Mouse (Mus musculus): Measurements from ENCODE around the gene Hoxa11.

The Hoxa11 gene

GRCm38 (mm10) chr6:52265306-52265912 is 19.8 kb upstream of the Hoxa11 start:
- DNase-seq (ENCODE audit: low spot score in 2 of 2) = no peak

- DNase-seq (ENCODE audit: low spot score in 2 of 2) = no peak
These were observed 18.6 kb upstream of the Hoxa11 start for GRCm38 (mm10) chr6:52264106-52264790.

GRCm38 (mm10) chr6:52263321-52263585 is 17.6 kb upstream of the Hoxa11 start:
- no peak for DNase-seq (ENCODE audit: low spot score in 2 of 2)

- DNase-seq (ENCODE audit: low spot score in 2 of 2) = no peak
These were observed 17.1 kb upstream of the Hoxa11 start for GRCm38 (mm10) chr6:52262463-52263320.

- DNase-seq (ENCODE audit: low spot score in 2 of 2) = no peak
These were observed 16.3 kb upstream of the Hoxa11 start for GRCm38 (mm10) chr6:52261751-52262462.

GRCm38 (mm10) chr6:52260654-52261575 is 15.3 kb upstream of the Hoxa11 start, which contains the start of gene Hoxa13:
Gene Hoxa13 (minus strand): TSS chr6:52260880.
- no peak for DNase-seq (ENCODE audit: low spot score in 2 of 2)

- no peak for DNase-seq (ENCODE audit: low spot score in 2 of 2)
These were observed 14.2 kb upstream of the Hoxa11 start for GRCm38 (mm10) chr6:52259811-52260261.

- DNase-seq (ENCODE audit: low spot score in 2 of 2) = no peak
These were observed 13.6 kb upstream of the Hoxa11 start for GRCm38 (mm10) chr6:52259081-52259790.

- DNase-seq (ENCODE audit: low spot score in 2 of 2) = peak; percentile 61 to 77
These were observed 11.3 kb upstream of the Hoxa11 start for GRCm38 (mm10) chr6:52256956-52257355.

- no peak for DNase-seq (ENCODE audit: low spot score in 2 of 2)
These were observed 8.2 kb upstream of the Hoxa11 start for GRCm38 (mm10) chr6:52253511-52254500.

- DNase-seq (ENCODE audit: low spot score in 2 of 2) = no peak
These were observed 7.3 kb upstream of the Hoxa11 start for GRCm38 (mm10) chr6:52252775-52253376.

- no peak for DNase-seq (ENCODE audit: low spot score in 2 of 2)
These were observed 6.6 kb upstream of the Hoxa11 start for GRCm38 (mm10) chr6:52252016-52252774.

GRCm38 (mm10) chr6:52251177-52251879 is 5.7 kb upstream of the Hoxa11 start:
- no peak for DNase-seq (ENCODE audit: low spot score in 2 of 2)

GRCm38 (mm10) chr6:52249826-52250225 is 4.2 kb upstream of the Hoxa11 start:
- DNase-seq (ENCODE audit: low spot score in 2 of 2) = no peak

- no peak for DNase-seq (ENCODE audit: low spot score in 2 of 2)
These were observed 3.8 kb upstream of the Hoxa11 start for GRCm38 (mm10) chr6:52249415-52249738.

- DNase-seq (ENCODE audit: low spot score in 2 of 2) = no peak
These were observed 3.2 kb upstream of the Hoxa11 start for GRCm38 (mm10) chr6:52248638-52249414.
